Mouse (Mus musculus): Measurements from ENCODE around the gene Rps6ka4. TPM values are rescaled to one million over a fixed set of nuclear protein-coding genes. Genes with fewer than 3 reads are reported as not detected.

Rps6ka4 gene
- total RNA-seq (2023): 40.7 and 52.9 TPM in 2 replicates

GRCm38 (mm10) chr19:6840475-6841291, at the start of gene Rps6ka4:
Rps6ka4 (minus strand) TSS chr19:6840636.

GRCm38 (mm10) chr19:6858031-6858430, 17.6 kb upstream of the Rps6ka4 start, which contains the start of gene Ccdc88b:
Ccdc88b (minus strand) TSS chr19:6858211.

Other genes with a start within 250 kb of the Rps6ka4 start
- gene Ccdc88b, start 17.6 kb upstream of the Rps6ka4 start, total RNA-seq (2023): 135 and 214 TPM in 2 replicates
- 103 and 107 TPM in 2 replicates for gene Trmt112, start 69.1 kb upstream of the Rps6ka4 start, total RNA-seq (2023)
- gene Prdx5, start 69.5 kb upstream of the Rps6ka4 start, total RNA-seq (2023): 1,349 and 1,444 TPM in 2 replicates
- gene Esrra, start 81.2 kb upstream of the Rps6ka4 start, total RNA-seq (2023): 46.3 and 64.8 TPM in 2 replicates
- not detected in 2 replicates for gene Catsperz, start 84.7 kb upstream of the Rps6ka4 start, total RNA-seq (2023)
- not detected in 2 replicates for gene Kcnk4, start 93.9 kb upstream of the Rps6ka4 start, total RNA-seq (2023)
- 15.1 and 19.9 TPM in 2 replicates for gene Bad, start 101.2 kb upstream of the Rps6ka4 start, total RNA-seq (2023)
- 24.4 and 33.5 TPM in 2 replicates for gene Gpr137, start 101.8 kb upstream of the Rps6ka4 start, total RNA-seq (2023)
- gene Ppp1r14b, start 134.3 kb upstream of the Rps6ka4 start, total RNA-seq (2023): 27.3 and 37.8 TPM in 2 replicates
- 16.4 and 20.8 TPM in 2 replicates for gene Plcb3, start 135.8 kb upstream of the Rps6ka4 start, total RNA-seq (2023)
- gene Fkbp2, start 139.9 kb upstream of the Rps6ka4 start, total RNA-seq (2023): 24.5 and 26.5 TPM in 2 replicates
- gene Vegfb, start 147.0 kb upstream of the Rps6ka4 start, total RNA-seq (2023): 4.9 and 5.2 TPM in 2 replicates
- gene Dnajc4, start 151.9 kb upstream of the Rps6ka4 start, total RNA-seq (2023): 21.1 and 22.3 TPM in 2 replicates
- gene Nudt22, start 155.5 kb upstream of the Rps6ka4 start, total RNA-seq (2023): 12.6 and 14.2 TPM in 2 replicates
- 1.1 and 2.2 TPM in 2 replicates for gene Trpt1, start 155.5 kb upstream of the Rps6ka4 start, total RNA-seq (2023)
- gene Fermt3, start 178.8 kb upstream of the Rps6ka4 start, total RNA-seq (2023): 210 and 229 TPM in 2 replicates
- gene Stip1, start 199.3 kb upstream of the Rps6ka4 start, total RNA-seq (2023): 32.9 and 38.8 TPM in 2 replicates
- 1.2 and 2.3 TPM in 2 replicates for gene Macrod1, start 216.2 kb upstream of the Rps6ka4 start, total RNA-seq (2023)

Data from neutrophil, adult 65 days (primary cell).